Mouse (Mus musculus) heart, postnatal 0 days (tissue): ENCODE measurements around the gene Rps27l.

Experiments
- CTCF ChIP-seq: IDR thresholded peaks from 2 replicates; pipeline ENCODE4 v1.5.1; 2016; ENCODE audit warnings: antibody characterized with exemption, control low read depth, low read depth
- EP300 ChIP-seq: IDR thresholded peaks from 2 replicates; pipeline ENCODE4 v1.6.1; 2016; ENCODE audit warnings: antibody characterized with exemption, low read depth

GRCm38 (mm10) chr9:66933869-66934808 is 11.7 kb upstream of the Rps27l start:
- TF ChIP-seq CTCF (no peak), EP300 (no peak)
